Mouse (Mus musculus) urinary bladder, postnatal 4 days (tissue): ENCODE results near the gene Rgcc.

Experiments
- DNase-seq, 2 experiments: peaks; one replicate each; pipeline ENCODE4 v3.0.0; 2021 to 2022; ENCODE audit warnings: low spot score in 2 of 2

Rgcc gene

GRCm38 (mm10) chr14:79300641-79301350 lies 649 bp downstream of the Rgcc start:
- no peak for DNase-seq

GRCm38 (mm10) chr14:79299796-79300195 lies 1.6 kb downstream of the Rgcc start:
- DNase-seq: no peak

DNA sequence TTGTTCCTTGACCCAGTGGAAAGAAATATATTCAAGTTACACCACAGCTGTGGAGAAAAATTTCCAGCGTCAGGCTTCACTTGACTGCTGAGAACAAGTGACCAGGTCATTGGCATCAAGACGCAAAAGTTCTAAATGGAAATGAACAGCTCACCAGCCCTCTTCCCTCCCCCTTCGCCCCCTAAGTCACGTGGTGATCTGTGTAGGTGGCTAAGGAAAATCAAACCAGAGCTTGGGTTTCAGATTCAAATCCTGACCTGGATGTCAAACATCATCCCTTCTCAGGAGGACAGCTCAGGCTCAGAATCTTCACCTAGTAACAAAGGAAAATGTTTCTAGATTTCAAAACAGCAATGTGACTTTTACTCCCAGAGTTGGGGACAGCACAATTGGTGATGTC lies 2.2 kb downstream of the Rgcc start:
- DNase-seq: no peak

GRCm38 (mm10) chr14:79298314-79298992 lies 3.0 kb downstream of the Rgcc start:
- no peak for DNase-seq

GRCm38 (mm10) chr14:79296836-79297235 lies 4.6 kb downstream of the Rgcc start:
- DNase-seq: no peak

GRCm38 (mm10) chr14:79296201-79296600 lies 5.2 kb downstream of the Rgcc start:
- DNase-seq: no peak

DNA sequence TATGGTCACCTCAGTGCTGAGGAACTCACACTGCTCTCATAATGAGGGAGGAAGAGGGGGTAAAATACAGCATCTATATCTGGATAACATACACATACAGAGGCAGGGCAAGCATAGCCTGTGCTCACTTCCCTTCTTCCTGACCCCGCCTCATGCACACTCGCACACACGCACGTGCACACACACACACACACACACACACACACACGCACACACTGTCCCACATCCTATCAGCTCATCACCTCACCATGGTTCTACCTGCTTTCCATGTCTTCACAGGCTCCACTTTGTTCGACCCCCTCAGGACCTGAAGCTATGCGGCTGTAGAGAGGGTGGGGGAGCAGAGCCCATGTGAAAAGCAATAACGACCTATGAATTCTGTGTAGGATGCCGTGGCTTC lies 5.9 kb downstream of the Rgcc start:
- no peak for DNase-seq

DNA sequence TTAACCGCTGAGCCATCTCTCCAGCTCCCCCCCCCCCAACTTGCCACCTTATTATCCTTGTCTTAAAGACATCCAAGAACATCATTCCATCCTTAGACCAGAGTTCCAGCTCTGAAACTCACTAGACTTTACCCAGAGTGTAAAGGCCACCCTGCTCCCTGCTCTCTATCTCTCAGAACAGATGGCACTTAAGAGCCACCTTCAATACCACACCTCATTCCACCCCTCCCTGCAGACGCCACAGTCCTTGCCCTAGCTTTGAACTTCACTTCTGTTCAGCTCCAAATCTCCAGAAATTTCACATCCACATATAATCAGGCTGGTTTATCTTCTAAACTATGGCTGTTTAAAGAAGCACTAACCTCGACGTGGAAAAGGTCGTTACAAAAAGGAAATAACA lies 6.5 kb downstream of the Rgcc start:
- no peak for DNase-seq

DNA sequence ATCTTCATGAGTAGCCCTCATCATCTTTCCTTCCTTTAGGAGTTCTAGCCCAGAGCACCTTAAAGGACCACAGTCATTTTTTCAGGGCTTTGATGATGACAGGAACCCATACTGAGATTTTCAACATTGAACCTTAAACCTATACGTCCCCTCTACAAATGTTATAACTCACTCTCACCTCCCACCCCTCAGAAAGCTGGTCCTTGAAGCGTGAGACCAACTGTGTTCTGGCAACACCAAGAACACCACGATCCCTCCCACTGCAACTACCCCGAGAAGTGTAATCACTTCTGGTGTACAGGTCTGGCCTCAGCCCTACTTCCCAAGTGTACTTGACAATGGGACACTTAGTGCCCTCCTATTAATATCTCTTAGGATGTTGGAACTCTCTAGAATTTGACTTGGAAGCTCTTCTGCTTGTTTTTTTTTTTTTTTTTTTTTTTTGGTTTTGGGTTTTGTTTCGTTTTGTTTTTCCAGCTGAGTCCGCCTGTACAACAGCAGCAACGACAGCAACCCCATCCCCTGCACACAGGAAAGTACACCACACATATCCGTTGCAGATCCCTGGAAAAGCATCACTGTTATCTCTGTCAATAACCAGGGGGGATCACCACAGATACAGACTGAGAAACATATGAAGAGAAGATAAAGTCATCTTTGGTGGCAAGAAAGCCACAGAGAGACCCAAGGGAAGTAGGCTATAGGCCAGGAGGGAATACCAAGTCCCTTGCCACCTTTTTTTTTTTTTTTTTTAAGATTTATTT lies 7.2 kb downstream of the Rgcc start:
- no peak for DNase-seq

DNA sequence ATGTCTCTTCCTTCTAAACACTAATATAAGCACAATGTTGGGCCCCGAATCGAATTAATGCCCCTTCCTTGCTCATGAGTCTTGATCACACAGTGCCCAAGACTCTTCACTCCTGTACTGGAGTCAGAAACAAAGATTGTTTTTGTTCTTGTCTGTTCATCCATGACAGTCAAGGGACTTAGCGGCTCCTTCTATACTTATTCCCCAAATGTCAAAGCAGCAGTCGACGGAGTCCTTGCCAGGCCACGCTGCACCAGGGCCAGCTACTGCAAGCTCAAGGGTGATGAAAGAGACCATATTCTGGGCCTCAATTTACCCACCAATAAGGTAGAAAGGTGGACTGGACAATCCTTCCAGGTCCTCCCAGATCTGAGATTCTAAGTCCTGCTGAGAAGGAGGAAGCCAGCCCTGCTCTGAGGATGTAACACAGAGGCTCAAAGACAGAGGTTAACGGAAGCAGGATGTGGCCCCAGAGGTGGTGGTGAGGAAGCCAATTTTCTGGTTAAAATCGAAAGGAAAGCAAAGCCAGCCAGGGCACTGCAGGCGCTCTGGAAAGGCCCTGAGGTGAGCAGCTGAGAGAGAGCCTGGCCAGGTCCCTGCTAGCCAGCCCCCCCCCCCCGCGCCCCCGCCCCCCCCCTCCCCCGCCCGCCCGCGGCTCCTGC lies 8.2 kb downstream of the Rgcc start:
- no peak for DNase-seq

- DNase-seq: no peak
Measured at GRCm38 (mm10) chr14:79291629-79292028, 9.8 kb downstream of the Rgcc start.

DNA sequence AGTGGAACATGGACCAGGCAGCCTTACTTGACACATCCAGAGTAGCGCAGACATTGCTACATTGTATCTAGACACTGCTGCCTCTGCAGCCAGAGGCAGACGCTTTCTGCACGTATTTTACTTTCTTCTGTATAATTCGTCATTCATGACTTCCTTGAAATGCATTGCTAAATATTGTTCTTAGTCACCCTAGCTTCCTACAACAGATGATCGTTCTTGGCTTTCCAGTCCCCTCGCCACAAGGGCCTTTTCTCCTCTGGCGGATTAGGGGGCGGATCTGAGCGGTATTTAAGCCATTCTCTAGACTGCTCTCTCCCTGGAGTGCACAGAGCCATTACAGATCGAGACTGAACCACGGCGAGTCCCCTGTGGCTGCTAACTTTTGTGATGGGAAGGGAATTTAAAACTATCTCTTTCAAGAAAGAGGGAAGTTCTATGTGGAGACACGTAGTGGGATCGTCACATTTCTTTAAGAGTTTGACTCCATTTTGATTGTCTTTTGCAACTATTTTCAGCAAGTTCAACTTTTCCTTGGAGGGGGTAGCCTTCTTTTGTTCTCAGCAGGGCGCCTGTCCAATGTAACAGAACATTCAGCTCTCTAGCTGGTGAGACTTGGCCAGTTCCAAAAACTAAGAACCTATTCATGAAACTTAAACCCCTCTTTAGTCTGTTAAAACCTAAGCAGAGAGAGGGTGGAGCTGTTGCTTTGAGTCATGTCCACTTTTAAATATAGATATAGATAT lies 10.6 kb downstream of the Rgcc start:
- DNase-seq: no peak

- DNase-seq: no peak
Measured at GRCm38 (mm10) chr14:79289909-79290308, 11.5 kb downstream of the Rgcc start.

- DNase-seq: no peak
Measured at GRCm38 (mm10) chr14:79288280-79288679, 13.2 kb downstream of the Rgcc start.

DNA sequence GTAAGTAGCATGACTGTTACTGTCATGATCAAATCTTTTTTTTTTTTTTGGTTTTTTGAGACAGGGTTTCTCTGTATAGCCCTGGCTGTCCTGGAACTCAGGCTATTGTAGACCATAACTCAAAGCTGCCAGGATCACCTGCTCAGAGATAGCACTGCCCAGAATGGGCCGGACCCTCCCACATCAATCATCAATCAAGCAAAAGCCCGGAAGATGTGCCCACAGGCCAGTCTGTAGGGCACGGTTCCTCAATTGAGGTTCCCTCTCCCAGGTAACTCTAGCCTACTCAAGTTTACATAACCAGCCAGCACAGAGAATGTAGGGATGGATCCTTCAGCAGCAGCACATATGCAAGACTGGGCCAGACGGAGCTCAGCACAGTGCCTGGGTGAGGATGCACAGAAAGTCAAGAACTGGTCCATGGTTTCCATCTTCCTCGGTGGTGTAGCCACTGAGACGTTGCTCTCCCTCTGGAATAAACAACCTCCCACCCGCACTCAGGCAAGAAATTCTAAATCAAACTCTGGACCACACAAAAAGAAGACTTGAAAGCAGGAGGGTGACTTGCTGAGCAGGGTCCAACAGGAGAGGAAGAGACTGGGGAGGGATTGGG lies 14.1 kb downstream of the Rgcc start:
- no peak for DNase-seq

DNA sequence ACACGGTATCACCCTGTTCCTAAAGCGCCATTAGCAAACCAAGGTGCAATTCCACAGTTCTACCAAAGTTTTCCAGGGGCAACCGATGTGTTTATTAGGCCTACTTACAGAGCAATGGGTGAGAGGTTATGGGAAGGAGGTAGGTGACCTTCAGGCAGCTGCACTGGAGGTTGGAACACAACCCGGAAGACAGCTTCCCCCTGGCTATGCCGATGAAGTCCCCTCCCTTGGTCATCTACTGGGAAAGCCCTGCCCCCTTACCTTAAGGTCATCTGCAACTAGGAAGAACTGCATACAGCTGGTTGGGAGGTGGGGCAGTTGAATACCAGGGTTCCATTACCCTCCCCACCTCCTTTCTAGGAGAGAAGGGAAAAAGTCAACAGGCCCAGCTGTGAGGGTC lies 15.9 kb downstream of the Rgcc start:
- no peak for DNase-seq

GRCm38 (mm10) chr14:79284616-79285015 lies 16.8 kb downstream of the Rgcc start:
- DNase-seq: no peak

DNA sequence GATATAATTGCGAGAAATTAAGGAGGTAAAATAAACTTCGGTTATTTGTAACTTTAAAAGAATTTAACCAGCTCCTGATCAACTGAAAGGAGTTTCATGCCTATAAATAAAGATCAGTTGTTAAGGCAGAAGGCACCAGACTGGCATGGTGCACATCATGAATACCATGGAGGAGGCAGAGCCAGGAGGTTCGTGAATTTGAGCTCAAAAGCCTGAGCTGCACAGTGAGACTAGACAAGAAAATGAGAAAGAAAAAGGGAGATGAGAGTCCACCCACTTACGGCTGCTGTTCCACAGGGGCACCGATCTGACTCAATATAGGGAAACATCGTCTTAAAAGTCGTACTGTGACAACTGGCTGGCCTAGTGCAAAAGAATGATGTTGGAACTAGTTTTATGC lies 17.5 kb downstream of the Rgcc start:
- no peak for DNase-seq

DNA sequence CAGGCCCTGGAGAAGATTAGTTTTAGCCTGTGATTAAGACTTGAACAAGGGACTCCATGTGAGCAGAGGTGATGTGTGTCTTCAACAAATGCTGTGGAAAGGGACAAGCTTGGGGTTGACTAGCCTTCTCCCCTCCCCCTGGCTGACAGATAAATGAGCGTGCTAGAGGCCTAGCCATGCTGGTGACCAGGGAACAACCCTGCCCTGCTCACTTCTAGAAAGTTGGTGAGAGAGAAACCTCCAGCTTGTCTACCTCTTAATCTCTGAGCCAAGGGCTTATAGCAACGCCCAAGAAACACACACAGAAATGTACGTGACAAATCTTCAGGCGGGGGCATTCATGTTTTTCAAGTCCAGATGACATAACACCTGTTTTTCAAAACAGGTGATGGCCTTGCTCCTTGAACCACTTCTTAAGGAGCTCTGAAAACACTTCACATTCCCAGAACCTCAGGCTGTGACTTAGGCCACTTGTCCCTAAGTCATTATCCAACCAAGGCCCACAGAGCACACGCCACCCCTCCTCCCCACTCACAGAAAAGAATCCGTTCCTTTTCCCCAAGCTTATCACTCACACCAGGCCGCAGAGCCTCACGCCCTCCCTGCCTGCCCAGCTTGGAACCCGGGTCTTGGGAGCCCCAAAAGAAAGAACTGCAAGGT lies 19.4 kb downstream of the Rgcc start:
- no peak for DNase-seq

- no peak for DNase-seq
Measured at GRCm38 (mm10) chr14:79280456-79280855, 21.0 kb downstream of the Rgcc start.

DNA sequence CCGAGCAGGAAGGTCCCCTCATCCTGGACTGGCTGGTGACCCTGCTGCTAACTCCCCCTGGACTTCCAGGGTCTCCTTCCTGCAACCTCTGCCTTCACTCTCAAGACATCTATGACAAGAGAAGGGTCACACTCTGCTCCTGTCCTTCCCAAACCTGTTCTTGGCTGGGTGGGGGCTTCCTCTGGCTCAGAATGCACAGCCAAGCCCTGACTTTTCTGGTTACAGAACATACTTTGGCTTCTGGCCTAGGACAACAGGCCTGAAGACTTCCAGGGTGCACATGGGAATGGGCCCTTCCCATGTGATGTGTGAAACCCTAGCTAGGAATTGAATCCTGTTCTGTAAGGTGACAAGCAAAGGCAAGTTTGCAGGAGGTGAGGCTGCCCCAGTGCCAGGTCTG lies 22.0 kb downstream of the Rgcc start:
- no peak for DNase-seq
